Mouse (Mus musculus) ES-Bruce4 (cell line): ENCODE measurements at regions not wholly inside any gene's neighbourhood (a gene's known extent, or its start where the extent isn't known, plus 50 kb on each side); places are given as distances from the start of the nearest gene placed in this dataset.

Experiments used
- H3K27ac ChIP-seq: 2 replicates; pipeline ENCODE4 v1.5.1; 2012; ENCODE audit warnings: low read length, inconsistent platforms; ENCODE audit not compliant: insufficient read depth
- H3K27me3 ChIP-seq: 2 replicates; pipeline ENCODE4 v1.6.1; 2012; ENCODE audit warnings: mild to moderate bottlenecking, low read length, inconsistent platforms; ENCODE audit not compliant: control insufficient read depth, poor library complexity, insufficient read depth, severe bottlenecking
- H3K36me3 ChIP-seq: 2 replicates; pipeline ENCODE4 v1.6.1; 2012; ENCODE audit warnings: inconsistent platforms, mild to moderate bottlenecking, low read length, moderate library complexity; ENCODE audit not compliant: control insufficient read depth, poor library complexity, insufficient read depth, severe bottlenecking
- H3K4me1 ChIP-seq: one replicate; pipeline ENCODE4 v1.8.1; 2011; ENCODE audit warnings: low read length; ENCODE audit not compliant: control insufficient read depth, insufficient read depth
- H3K4me3 ChIP-seq: 2 replicates; pipeline ENCODE4 v1.5.1; 2011; ENCODE audit warnings: low read depth, mild to moderate bottlenecking, low read length
- H3K9ac ChIP-seq: 2 replicates; pipeline ENCODE4 v1.6.1; 2012; ENCODE audit warnings: low read depth, mild to moderate bottlenecking, inconsistent platforms; ENCODE audit not compliant: poor library complexity, severe bottlenecking
- H3K9me3 ChIP-seq: replicated peaks from 2 replicates; pipeline ENCODE4 v1.6.1; 2012; ENCODE audit warnings: mild to moderate bottlenecking, low read length, inconsistent platforms; ENCODE audit not compliant: control insufficient read depth, poor library complexity, insufficient read depth, severe bottlenecking
- CTCF ChIP-seq: IDR thresholded peaks from one replicate; pipeline ENCODE4 v1.8.1; 2011; ENCODE audit warnings: low read depth, low read length
- EP300 ChIP-seq: IDR thresholded peaks from 2 replicates; pipeline ENCODE4 v1.6.1; 2011; ENCODE audit warnings: low read depth, low read length; ENCODE audit not compliant: insufficient read depth
- POLR2A ChIP-seq: IDR thresholded peaks from one replicate; pipeline ENCODE4 v1.8.1; 2011; ENCODE audit warnings: low read length; ENCODE audit not compliant: insufficient read depth

DNA sequence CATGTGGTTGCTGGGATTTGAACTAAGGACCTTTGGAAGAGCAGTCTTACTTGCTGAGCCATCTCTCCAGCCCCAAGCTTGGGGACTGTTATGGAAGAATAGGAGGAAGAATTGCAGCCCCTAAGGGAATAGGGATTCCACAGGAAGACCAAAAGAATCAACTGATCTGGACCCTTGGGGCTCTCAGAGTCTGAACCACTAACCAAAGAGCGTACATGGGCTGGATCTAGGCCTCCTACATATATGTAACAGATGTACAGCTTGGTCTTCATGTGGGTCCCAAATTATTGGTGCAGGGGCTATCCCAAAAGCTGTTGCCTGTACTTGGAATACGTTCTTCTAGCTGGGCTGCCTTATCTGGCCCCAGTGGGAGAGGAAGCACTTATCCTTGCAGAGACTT lies 115.4 kb upstream of the Gm6793 start:
- Histone ChIP-seq H3K27me3 (no peaks in the 10 kb centered on the region), H3K36me3 (no peaks in the 10 kb centered on the region), H3K9me3 (no peaks in the 10 kb centered on the region), H3K27ac (no peak overlapping the region), H3K4me1 (no peaks in the 10 kb centered on the region), H3K4me3 (no peak overlapping the region), H3K9ac (no peak overlapping the region)
- no peak for TF ChIP-seq EP300

DNA sequence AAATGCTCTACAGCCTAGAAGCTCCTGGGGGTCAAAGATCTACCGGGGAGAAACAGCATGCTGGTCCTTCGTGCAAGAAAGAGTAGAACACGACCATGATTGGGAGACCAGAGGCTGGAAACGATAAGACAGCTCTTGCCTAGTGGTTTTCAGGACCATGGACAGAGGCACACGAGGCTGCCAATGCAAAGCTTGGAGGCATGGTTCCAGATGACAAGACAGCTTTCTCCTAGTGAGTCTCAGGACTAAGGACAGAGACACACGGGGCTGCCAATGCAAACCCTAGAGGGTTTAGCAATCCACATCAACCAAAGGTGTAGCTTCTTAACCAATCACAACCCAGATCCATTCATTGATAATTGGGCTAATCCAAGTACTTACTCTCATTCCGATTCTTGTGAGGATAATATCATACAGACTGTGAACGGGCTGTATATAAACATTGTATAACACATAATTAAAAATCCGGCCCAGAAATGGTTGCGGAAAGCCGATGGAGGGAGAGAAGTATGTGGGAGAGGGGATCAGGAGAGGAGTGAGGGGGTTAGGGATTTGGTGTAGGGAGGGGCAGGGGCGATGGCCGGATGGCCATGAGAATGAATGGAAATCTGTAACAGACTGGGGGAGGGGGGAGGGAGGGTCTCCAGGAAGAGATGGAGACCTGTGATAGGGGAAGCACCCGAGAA lies 114.1 kb upstream of the Gm6793 start:
- H3K9me3 ChIP-seq = no peaks in the 10 kb centered on the region

DNA sequence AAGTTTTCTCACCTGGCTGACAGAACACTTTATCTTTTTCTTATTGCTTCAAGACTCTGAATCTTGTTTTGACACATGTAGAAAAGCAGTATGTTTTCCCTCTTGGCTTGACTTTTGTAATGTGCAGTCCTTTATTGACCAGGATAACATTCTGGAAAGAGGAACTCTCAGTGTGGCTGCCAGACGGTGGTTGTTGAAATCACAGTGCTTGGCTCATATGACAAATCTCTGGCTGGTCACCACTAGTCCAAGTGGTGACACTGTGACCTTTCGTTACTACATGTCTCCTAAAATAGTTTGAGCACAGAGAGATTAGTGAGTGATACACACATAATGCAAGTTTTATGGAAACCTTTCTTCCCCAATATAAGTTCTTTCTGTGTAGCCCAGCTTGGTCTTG lies 97.1 kb upstream of the Gm6793 start:
- Histone ChIP-seq H3K36me3 (no peaks in the 10 kb centered on the region), H3K4me1 (no peaks in the 10 kb centered on the region), H3K27ac (no peak overlapping the region), H3K9me3 (no peaks in the 10 kb centered on the region), H3K9ac (no peak overlapping the region), H3K27me3 (no peaks in the 10 kb centered on the region), H3K4me3 (no peak overlapping the region)
- no peak for TF ChIP-seq EP300

More for the DNA sequence above, 114.1 kb upstream of the Gm6793 start:
- no peak overlapping the region for H3K27ac ChIP-seq
- H3K27me3 ChIP-seq = no peaks in the 10 kb centered on the region
- TF ChIP-seq CTCF (no peak), EP300 (0 out of 2 replicates have a peak, but pooled peaks have one; percentile 26), POLR2A (no peak)
- H3K4me1 ChIP-seq = no peaks in the 10 kb centered on the region
- no peak overlapping the region for H3K9ac ChIP-seq
- no peak overlapping the region for H3K4me3 ChIP-seq
- no peaks in the 10 kb centered on the region for H3K36me3 ChIP-seq

DNA sequence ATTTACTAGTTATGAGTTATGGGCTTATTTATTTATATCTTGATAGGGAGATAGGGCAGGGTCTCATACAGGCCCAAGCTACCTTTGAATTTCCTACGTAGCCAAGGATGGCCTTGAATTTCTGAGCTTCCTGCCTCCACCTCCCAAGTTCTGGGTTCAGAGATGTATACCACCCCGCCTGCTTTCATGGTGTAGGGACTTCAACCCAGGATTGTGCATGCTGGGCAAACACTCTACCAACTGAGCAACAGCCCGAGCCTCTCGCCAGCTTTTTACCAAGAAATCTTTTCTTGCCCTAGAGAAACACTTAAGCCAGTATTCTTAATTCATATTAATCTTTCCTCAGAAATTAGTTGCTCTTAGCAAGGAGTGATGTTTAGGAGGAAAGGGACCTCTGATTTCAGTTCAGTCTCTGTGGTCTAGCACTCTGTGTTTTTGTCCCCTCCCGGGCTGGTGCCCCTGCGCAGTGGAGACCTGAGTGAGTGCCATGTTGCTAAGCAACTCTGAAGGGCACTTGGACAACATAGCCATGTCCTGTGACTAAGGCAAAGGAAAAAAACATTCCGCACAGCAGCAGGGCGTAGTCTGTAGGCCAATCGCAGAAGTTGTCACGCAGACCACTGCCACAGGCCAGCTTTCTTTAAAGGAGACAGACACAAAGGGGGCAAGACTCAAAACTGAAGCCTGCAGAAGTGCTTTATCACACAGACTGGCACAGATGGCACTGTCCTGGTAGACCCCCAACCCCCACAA lies 83.2 kb upstream of the Gm6793 start:
- Histone ChIP-seq H3K9me3 (no peaks in the 10 kb centered on the region), H3K9ac (no peak overlapping the region), H3K4me1 (no peaks in the 10 kb centered on the region), H3K4me3 (no peak overlapping the region), H3K36me3 (no peaks in the 10 kb centered on the region), H3K27ac (no peak overlapping the region), H3K27me3 (no peaks in the 10 kb centered on the region)
- TF ChIP-seq EP300 (no peak), CTCF (no peak), POLR2A (no peak)

DNA sequence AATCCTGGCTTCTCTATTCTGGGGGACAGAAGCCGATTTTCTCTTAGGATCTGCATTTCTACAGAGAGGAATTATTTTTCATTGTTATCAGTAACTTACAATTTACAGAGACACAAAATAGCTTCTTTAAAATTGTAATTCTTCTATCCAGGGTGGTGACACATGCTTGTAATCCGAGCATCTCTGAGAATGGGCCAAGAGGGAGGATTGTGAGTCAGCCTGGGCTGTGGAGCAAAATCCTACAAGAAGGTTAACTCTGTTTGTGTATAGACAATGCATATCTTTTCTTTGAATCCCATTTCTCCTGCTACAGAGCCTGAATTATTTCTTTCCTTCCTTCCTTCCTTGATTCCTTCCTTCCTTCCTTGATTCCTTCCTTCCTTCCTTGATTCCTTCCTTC lies 80.0 kb upstream of the Gm6793 start:
- H3K27me3 ChIP-seq = no peaks in the 10 kb centered on the region
- H3K36me3 ChIP-seq = no peaks in the 10 kb centered on the region
- TF ChIP-seq POLR2A (no peak), EP300 (no peak), CTCF (no peak)
- no peak overlapping the region for H3K4me3 ChIP-seq
- H3K27ac ChIP-seq = no peak overlapping the region
- no peaks in the 10 kb centered on the region for H3K4me1 ChIP-seq
- no peaks in the 10 kb centered on the region for H3K9me3 ChIP-seq
- H3K9ac ChIP-seq = no peak overlapping the region

DNA sequence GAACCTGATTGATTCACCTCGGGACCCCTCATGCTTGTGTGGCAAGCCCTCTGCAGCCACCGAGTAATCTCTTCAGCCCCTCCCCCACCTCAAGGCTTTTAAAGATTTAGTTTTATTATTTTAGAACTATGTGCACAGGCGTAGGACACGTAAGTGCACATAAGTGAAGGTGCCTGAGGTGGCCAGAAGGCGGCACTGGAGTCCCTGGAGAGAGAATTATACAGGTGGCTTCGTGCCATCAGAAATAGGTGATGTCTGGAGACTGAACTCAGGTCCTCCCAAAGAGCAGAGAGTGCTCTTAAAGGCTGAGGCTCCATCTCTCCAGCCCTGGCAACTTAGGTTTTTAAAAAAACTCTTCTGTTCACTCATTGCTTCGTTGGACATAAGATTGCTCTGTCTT lies 78.7 kb upstream of the Gm6793 start:
- H3K9ac ChIP-seq = no peak overlapping the region
- H3K36me3 ChIP-seq = no peaks in the 10 kb centered on the region
- no peaks in the 10 kb centered on the region for H3K4me1 ChIP-seq
- TF ChIP-seq EP300 = no peak
- peak; percentile 57 for TF ChIP-seq CTCF
- TF ChIP-seq POLR2A = no peak
- H3K27me3 ChIP-seq = no peaks in the 10 kb centered on the region
- H3K9me3 ChIP-seq = no peaks in the 10 kb centered on the region
- H3K4me3 ChIP-seq = no peak overlapping the region
- no peak overlapping the region for H3K27ac ChIP-seq
